Mouse (Mus musculus) left cerebral cortex, adult 8-10 months (tissue): Measurements from ENCODE around the gene Atp8b4. TPM values are rescaled to one million over a fixed set of nuclear protein-coding genes. Genes with fewer than 3 reads are reported as not detected.

Experiments used
- DNase-seq, 2 experiments: peaks; one replicate each; pipeline ENCODE4 v3.0.0; 2022; ENCODE audit warnings: low spot score in 2 of 2
- total RNA-seq, 4 experiments: library from RNA; stranded (reverse); gene quantifications; 2 replicates each; pipeline ENCODE4 v1.2.4; 2022

Gene Atp8b4
- total RNA-seq, 4 experiments from 2014 or later: 0.11 TPM; not detected in 3

GRCm38 (mm10) chr2:126434305-126434704, 66.2 kb downstream of the Atp8b4 start:
- no peak for DNase-seq

- DNase-seq: no peak
These were observed 67.9 kb downstream of the Atp8b4 start for GRCm38 (mm10) chr2:126432481-126433066.

GRCm38 (mm10) chr2:126429282-126429681, 71.2 kb downstream of the Atp8b4 start:
- no peak for DNase-seq

GRCm38 (mm10) chr2:126425223-126425622, 75.3 kb downstream of the Atp8b4 start:
- DNase-seq: no peak

- DNase-seq: no peak
These were observed 75.8 kb downstream of the Atp8b4 start for GRCm38 (mm10) chr2:126424714-126425113.

- DNase-seq: no peak
These were observed 79.6 kb downstream of the Atp8b4 start for GRCm38 (mm10) chr2:126420901-126421300.

GRCm38 (mm10) chr2:126418916-126419315, 81.6 kb downstream of the Atp8b4 start:
- no peak for DNase-seq

GRCm38 (mm10) chr2:126416772-126417171, 83.7 kb downstream of the Atp8b4 start:
- DNase-seq: no peak

GRCm38 (mm10) chr2:126415981-126416380, 84.5 kb downstream of the Atp8b4 start:
- no peak for DNase-seq

- DNase-seq: no peak
These were observed 87.7 kb downstream of the Atp8b4 start for GRCm38 (mm10) chr2:126412759-126413158.

- no peak for DNase-seq
These were observed 101.0 kb downstream of the Atp8b4 start for GRCm38 (mm10) chr2:126399454-126399853.

- no peak for DNase-seq
These were observed 101.5 kb downstream of the Atp8b4 start for GRCm38 (mm10) chr2:126399017-126399416.

GRCm38 (mm10) chr2:126398216-126398615, 102.3 kb downstream of the Atp8b4 start:
- DNase-seq: no peak

- no peak for DNase-seq
These were observed 103.0 kb downstream of the Atp8b4 start for GRCm38 (mm10) chr2:126397513-126397912.

- no peak for DNase-seq
These were observed 105.5 kb downstream of the Atp8b4 start for GRCm38 (mm10) chr2:126394924-126395323.

- DNase-seq: no peak
These were observed 112.9 kb downstream of the Atp8b4 start for GRCm38 (mm10) chr2:126387458-126388037.

- DNase-seq: no peak
These were observed 114.4 kb downstream of the Atp8b4 start for GRCm38 (mm10) chr2:126386056-126386455.

GRCm38 (mm10) chr2:126380300-126380699, 120.2 kb downstream of the Atp8b4 start:
- DNase-seq: no peak

GRCm38 (mm10) chr2:126371634-126372033, 128.8 kb downstream of the Atp8b4 start:
- no peak for DNase-seq

- DNase-seq: no peak
These were observed 130.7 kb downstream of the Atp8b4 start for GRCm38 (mm10) chr2:126369815-126370214.

GRCm38 (mm10) chr2:126363745-126364725, 136.4 kb downstream of the Atp8b4 start:
- DNase-seq: no peak
